ENCODE assay signal across 9 mouse cellular contexts in genomic region chr2:155540822-155541458, GRCm38 (mm10). TPM values are rescaled to one million over a fixed set of nuclear protein-coding genes. Genes with fewer than 3 reads are reported as not detected.
A peak's percentile ranks its signal among the peaks of the same experiment; 100 is the strongest.
DNase-seq lines count a peak whose midpoint lies in the region; ATAC-seq and TF ChIP-seq lines count a peak whose summit lies in the region.
"Had no signal": no experiment of that assay in that cellular context is flagged by ENCODE, and none has a peak within 500 bp of the region (broad histone marks: within the 10 kb centered on the region; RNA-seq: fewer than 3 reads in every experiment).

No protein-coding gene starts in this region.

- no peak overlapping the region for H3K9ac ChIP-seq in forebrain, embryonic 12.5 days
- H3K9ac ChIP-seq: midbrain, embryonic 12.5 days had no signal

- no peak for DNase-seq in layer of hippocampus, adult 2 months (ENCODE audit: low spot score in 2 of 2)
- DNase-seq in layer of hippocampus, adult 9-11 months = no peak
- peak; percentile 79 for DNase-seq in adrenal gland, postnatal 14 days
- DNase-seq in gonadal fat pad, adult 2 months (ENCODE audit: low read depth) = peak; percentile 89
- peak; percentile 3 for DNase-seq in left cerebral cortex, postnatal 4 days
- DNase-seq in yolk sac, embryonic 10.5 days (ENCODE audit: low spot score) = no peak
- DNase-seq in spleen, postnatal 4 days (ENCODE audit: low spot score in 2 of 2) = no peak

- no peak overlapping the region for H3K4me3 ChIP-seq in layer of hippocampus, adult 2 months
- no peak overlapping the region for H3K4me3 ChIP-seq in forebrain, embryonic 12.5 days (replicated peaks)
- H3K4me3 ChIP-seq: midbrain, embryonic 12.5 days had no signal

- no peak overlapping the region for H3K4me2 ChIP-seq in forebrain, embryonic 12.5 days
- H3K4me2 ChIP-seq: midbrain, embryonic 12.5 days had no signal

- no peaks in the 10 kb centered on the region for H3K9me3 ChIP-seq in forebrain, embryonic 12.5 days
- H3K9me3 ChIP-seq: midbrain, embryonic 12.5 days had no signal

- intact Hi-C loops in left cerebral cortex, postnatal 4 days (cut with DNase I) = no loop called here

- ATAC-seq in forebrain, embryonic 12.5 days (ENCODE audit: low FRiP score) = no peak

- no peaks in the 10 kb centered on the region for H3K27me3 ChIP-seq in forebrain, embryonic 12.5 days
- H3K27me3 ChIP-seq: midbrain, embryonic 12.5 days had no signal

- TF ChIP-seq CTCF in layer of hippocampus, adult 2 months (conservative IDR thresholded peaks at IDR 0.05) = no peak

- 75% methylated on average over 6 of the region's 6 CpGs for WGBS in forebrain, embryonic 12.5 days

- H3K4me1 ChIP-seq in forebrain, embryonic 12.5 days = no peaks in the 10 kb centered on the region
- H3K4me1 ChIP-seq: midbrain, embryonic 12.5 days had no signal

- peak overlapping the region; percentile 3 for H3K27ac ChIP-seq in layer of hippocampus, adult 2 months
- no peak overlapping the region for H3K27ac ChIP-seq in forebrain, embryonic 12.5 days
- H3K27ac ChIP-seq: midbrain, embryonic 12.5 days had no signal

- no peaks in the 10 kb centered on the region for H3K36me3 ChIP-seq in forebrain, embryonic 12.5 days (replicated peaks)
- H3K36me3 ChIP-seq: midbrain, embryonic 12.5 days had no signal

RNA-seq across cellular contexts. Expression of gene Ggt7, which starts 22.9 kb away (rescaled TPM):
- 100 to 1,000 TPM; 114 to 124 TPM for total RNA-seq in layer of hippocampus, adult 2 months (2021)
- total RNA-seq in adrenal gland, postnatal 14 days (2021) = 3.8 and 6.7 TPM in 2 replicates
- 72.3 and 95.3 TPM in 2 replicates for polyA plus RNA-seq in gonadal fat pad, adult 2 months (2012; rRNA removed)
- total RNA-seq in left cerebral cortex, postnatal 4 days (2021) = 10 to 100 TPM; 71.6 to 78.0 TPM
- 27.5 and 32.1 TPM in 2 replicates for polyA plus RNA-seq in forebrain, embryonic 12.5 days (2016; fragmentation: Nextera tagmentation; extraction: Ambion mirVana)

RNA-seq across cellular contexts. Expression of gene Acss2, which starts 23.2 kb away (rescaled TPM):
- total RNA-seq in layer of hippocampus, adult 2 months (2021) = 10 to 100 TPM; 62.6 to 70.8 TPM
- total RNA-seq in adrenal gland, postnatal 14 days (2021) = 30.1 and 34.5 TPM in 2 replicates
- 54.6 and 93.7 TPM in 2 replicates for polyA plus RNA-seq in gonadal fat pad, adult 2 months (2012; rRNA removed)
- 10 to 100 TPM; 26.3 to 27.6 TPM for total RNA-seq in left cerebral cortex, postnatal 4 days (2021)
- 22.5 and 22.9 TPM in 2 replicates for polyA plus RNA-seq in forebrain, embryonic 12.5 days (2016; fragmentation: Nextera tagmentation; extraction: Ambion mirVana)

RNA-seq across cellular contexts. Expression of gene Gss, which starts 51.7 kb away (rescaled TPM):
- total RNA-seq in layer of hippocampus, adult 2 months (2021) = 10 to 100 TPM; 25.6 to 26.2 TPM
- total RNA-seq in adrenal gland, postnatal 14 days (2021) = 46.6 and 48.4 TPM in 2 replicates
- 25.2 and 32.6 TPM in 2 replicates for polyA plus RNA-seq in gonadal fat pad, adult 2 months (2012; rRNA removed)
- 10 to 100 TPM in 1 of 2 experiments, 1 to 10 TPM in 1; 9.4 to 11.9 TPM for total RNA-seq in left cerebral cortex, postnatal 4 days (2021)
- 16.6 and 20.0 TPM in 2 replicates for polyA plus RNA-seq in forebrain, embryonic 12.5 days (2016; fragmentation: Nextera tagmentation; extraction: Ambion mirVana)

Comparison
In these comparisons a context has a peak if more than half of its experiments do, and no peak if none do; other contexts are left out.
1. DNase-seq: peak in adrenal gland, postnatal 14 days (single experiment), gonadal fat pad, adult 2 months (single experiment) and left cerebral cortex, postnatal 4 days (single experiment); none in layer of hippocampus, adult 2 months (0 of 2), layer of hippocampus, adult 9-11 months (single experiment), yolk sac, embryonic 10.5 days (single experiment) and spleen, postnatal 4 days (0 of 2).